Comparison of ENCODE assay signal across 9 mouse cellular contexts in genomic region chr1:180775849-180776493, GRCm38 (mm10). TPM values are rescaled to one million over a fixed set of nuclear protein-coding genes. Genes with fewer than 3 reads are reported as not detected.
DNase-seq lines count a peak whose midpoint lies in the region; ATAC-seq lines count a peak whose summit lies in the region.
"Had no signal": no experiment of that assay in that cellular context is flagged by ENCODE, and none has a peak within 500 bp of the region (broad histone marks: within the 10 kb centered on the region; RNA-seq: fewer than 3 reads in every experiment).

No protein-coding gene starts in this region.

- DNase-seq in kidney, postnatal 10 days = no peak
- DNase-seq in 416B (ENCODE audit: low read depth) = peak; percentile 27
- no peak for DNase-seq in cerebellum, adult 9-10 months
- DNase-seq in layer of hippocampus, adult 8-10 months (ENCODE audit: low spot score in 2 of 2) = no peak
- DNase-seq: lung, adult 18-20 months had no signal

- no peak overlapping the region for H3K4me3 ChIP-seq in forebrain, embryonic 12.5 days (replicated peaks)
- H3K4me3 ChIP-seq in forebrain, embryonic 15.5 days = no peak overlapping the region
- H3K4me3 ChIP-seq in kidney, embryonic 14.5 days (ENCODE audit: low read length) = no peak overlapping the region
- H3K4me3 ChIP-seq in limb, embryonic 15.5 days = no peak overlapping the region

- H3K4me1 ChIP-seq in forebrain, embryonic 12.5 days = peaks cover 24% of the 10 kb centered on the region
- peaks cover 23% of the 10 kb centered on the region for H3K4me1 ChIP-seq in forebrain, embryonic 15.5 days
- H3K4me1 ChIP-seq in kidney, embryonic 14.5 days (ENCODE audit: control insufficient read depth, insufficient read depth, low read length) = peaks cover 14% of the 10 kb centered on the region
- H3K4me1 ChIP-seq in limb, embryonic 15.5 days = peaks cover 23% of the 10 kb centered on the region

- no peak overlapping the region for H3K4me2 ChIP-seq in forebrain, embryonic 12.5 days
- no peak overlapping the region for H3K4me2 ChIP-seq in forebrain, embryonic 15.5 days (replicated peaks)
- no peak overlapping the region for H3K4me2 ChIP-seq in kidney, embryonic 14.5 days (replicated peaks; ENCODE audit: low read depth, low read length)
- H3K4me2 ChIP-seq in limb, embryonic 15.5 days = no peak overlapping the region

- 61% methylated on average over 6 of the region's 6 CpGs for WGBS in forebrain, embryonic 12.5 days
- WGBS in forebrain, embryonic 15.5 days = 46% methylated on average over 6 of the region's 6 CpGs
- 65% methylated on average over 6 of the region's 6 CpGs for WGBS in kidney, embryonic 14.5 days
- 55% methylated on average over 6 of the region's 6 CpGs for WGBS in limb, embryonic 15.5 days

- no peaks in the 10 kb centered on the region for H3K36me3 ChIP-seq in forebrain, embryonic 12.5 days (replicated peaks)
- H3K36me3 ChIP-seq in forebrain, embryonic 15.5 days = no peaks in the 10 kb centered on the region
- H3K36me3 ChIP-seq in kidney, embryonic 14.5 days (ENCODE audit: control insufficient read depth, insufficient read depth, low read length) = no peaks in the 10 kb centered on the region
- H3K36me3 ChIP-seq in limb, embryonic 15.5 days = no peaks in the 10 kb centered on the region

- no peak for ATAC-seq in forebrain, embryonic 12.5 days (ENCODE audit: low FRiP score)
- ATAC-seq in forebrain, embryonic 15.5 days (replicated peaks) = no peak
- no peak for ATAC-seq in kidney, embryonic 14.5 days (ENCODE audit: low FRiP score, low TSS enrichment)
- no peak for ATAC-seq in limb, embryonic 15.5 days (ENCODE audit: insufficient number of reproducible peaks, low FRiP score, low TSS enrichment, low read depth)

- H3K9me3 ChIP-seq in forebrain, embryonic 12.5 days = 0 out of 2 replicates have a peak, but pooled peaks cover 4% of the 10 kb centered on the region
- no peaks in the 10 kb centered on the region for H3K9me3 ChIP-seq in forebrain, embryonic 15.5 days
- H3K9me3 ChIP-seq in kidney, embryonic 14.5 days (ENCODE audit: control insufficient read depth, low read length) = no peaks in the 10 kb centered on the region
- no peaks in the 10 kb centered on the region for H3K9me3 ChIP-seq in limb, embryonic 15.5 days

- 0 out of 2 replicates have a peak, but pooled peaks cover 8% of the 10 kb centered on the region for H3K27me3 ChIP-seq in forebrain, embryonic 12.5 days
- no peaks in the 10 kb centered on the region for H3K27me3 ChIP-seq in forebrain, embryonic 15.5 days
- H3K27me3 ChIP-seq in kidney, embryonic 14.5 days (ENCODE audit: control insufficient read depth, insufficient read depth, low read length) = no peaks in the 10 kb centered on the region
- no peaks in the 10 kb centered on the region for H3K27me3 ChIP-seq in limb, embryonic 15.5 days

- 0 out of 2 replicates have a peak overlapping the region, but pooled peaks have one; percentile 31 for H3K27ac ChIP-seq in forebrain, embryonic 12.5 days
- no peak overlapping the region for H3K27ac ChIP-seq in forebrain, embryonic 15.5 days (replicated peaks)
- peak overlapping the region; percentile 20; the same call in 1 of the 2 replicates for H3K27ac ChIP-seq in kidney, embryonic 14.5 days (ENCODE audit: low read depth, low read length)
- peak overlapping the region; percentile 38 for H3K27ac ChIP-seq in limb, embryonic 15.5 days

- H3K9ac ChIP-seq in forebrain, embryonic 12.5 days = no peak overlapping the region
- no peak overlapping the region for H3K9ac ChIP-seq in forebrain, embryonic 15.5 days (replicated peaks)
- no peak overlapping the region for H3K9ac ChIP-seq in kidney, embryonic 14.5 days (ENCODE audit: low read depth, low read length)
- H3K9ac ChIP-seq in limb, embryonic 15.5 days = no peak overlapping the region

RNA-seq across cellular contexts. Expression of gene H3f3a, which starts 37.8 kb away (rescaled TPM):
- polyA plus RNA-seq in forebrain, embryonic 12.5 days (2016; fragmentation: Nextera tagmentation; extraction: Ambion mirVana) = 3,507 and 3,679 TPM in 2 replicates
- 3,899 and 4,029 TPM in 2 replicates for polyA plus RNA-seq in forebrain, embryonic 15.5 days (2015; fragmentation: Nextera tagmentation; extraction: Ambion mirVana)
- 2,845 and 3,531 TPM in 2 replicates for polyA plus RNA-seq in kidney, embryonic 14.5 days (2014; fragmentation: Nextera tagmentation; extraction: Ambion mirVana)
- 2,561 and 2,592 TPM in 2 replicates for polyA plus RNA-seq in limb, embryonic 15.5 days (2015; fragmentation: Nextera tagmentation; extraction: Ambion mirVana)
- total RNA-seq in layer of hippocampus, adult 8-10 months (2022) = 100 to 1,000 TPM; 296 to 316 (median 303) TPM

RNA-seq across cellular contexts. Expression of gene Acbd3, which starts 50.1 kb away (rescaled TPM):
- 22.5 and 23.7 TPM in 2 replicates for polyA plus RNA-seq in forebrain, embryonic 12.5 days (2016; fragmentation: Nextera tagmentation; extraction: Ambion mirVana)
- 20.7 and 23.7 TPM in 2 replicates for polyA plus RNA-seq in forebrain, embryonic 15.5 days (2015; fragmentation: Nextera tagmentation; extraction: Ambion mirVana)
- 18.8 and 28.0 TPM in 2 replicates for polyA plus RNA-seq in kidney, embryonic 14.5 days (2014; fragmentation: Nextera tagmentation; extraction: Ambion mirVana)
- 24.0 and 27.9 TPM in 2 replicates for polyA plus RNA-seq in limb, embryonic 15.5 days (2015; fragmentation: Nextera tagmentation; extraction: Ambion mirVana)
- 10 to 100 TPM; 32.5 to 36.3 (median 34.8) TPM for total RNA-seq in layer of hippocampus, adult 8-10 months (2022)
